Mouse (Mus musculus) CH12.LX (cell line): Measurements from ENCODE around the gene Stxbp3. TPM values are rescaled to one million over a fixed set of nuclear protein-coding genes. Genes with fewer than 3 reads are reported as not detected.

ENCODE experiments used
- DNase-seq: peaks from one replicate; pipeline ENCODE4 v3.0.0-alpha.2; 2013; ENCODE audit errors: extremely low read depth
- H3K27ac ChIP-seq: 2 replicates; pipeline ENCODE4 v1.5.1; 2012; ENCODE audit warnings: low read depth, mild to moderate bottlenecking, control low read depth, moderate library complexity; ENCODE audit not compliant: insufficient read depth
- H3K27me3 ChIP-seq: replicated peaks from 2 replicates; pipeline ENCODE3; 2012; ENCODE audit warnings: inconsistent platforms
- H3K36me3 ChIP-seq, 2 experiments: replicated peaks in 1 of 2; 2 replicates each; pipeline versions ENCODE3 to v1.6.1; 2012; ENCODE audit warnings: inconsistent platforms in 1 of 2, low read length in 1 of 2, mild to moderate bottlenecking in 1 of 2, mixed read lengths in 1 of 2, moderate library complexity in 1 of 2; ENCODE audit not compliant: control insufficient read depth in 1 of 2, insufficient read depth in 1 of 2
- H3K4me1 ChIP-seq, 2 experiments: 2 replicates each; pipeline ENCODE4 v1.6.1; 2012; ENCODE audit warnings: inconsistent platforms in 1 of 2, moderate library complexity in 1 of 2; ENCODE audit not compliant: insufficient read depth in 2 of 2, control insufficient read depth in 1 of 2
- H3K4me2 ChIP-seq: 2 replicates; pipeline ENCODE4 v1.6.1; 2012; ENCODE audit warnings: low read depth, mild to moderate bottlenecking, control low read depth; ENCODE audit not compliant: poor library complexity, insufficient read depth, severe bottlenecking
- H3K4me3 ChIP-seq, 3 experiments: fragments of 150-350 bp in 1 of 3; sonication (generic) in 1 of 3; replicated peaks in 1 of 3; 2 replicates each; pipeline versions ENCODE3 to v1.5.1; 2011 to 2012; ENCODE audit warnings: low read depth in 2 of 3, low read length in 2 of 3, mild to moderate bottlenecking in 2 of 3, moderate library complexity in 2 of 3, control low read depth in 1 of 3, improper control_type of control experiment in 1 of 3, inconsistent platforms in 1 of 3, mixed read lengths in 1 of 3; ENCODE audit not compliant: poor library complexity in 1 of 3
- H3K79me2 ChIP-seq: replicated peaks from 2 replicates; pipeline ENCODE4 v1.6.1; 2012; ENCODE audit warnings: mild to moderate bottlenecking, moderate library complexity; ENCODE audit not compliant: control insufficient read depth, poor library complexity, insufficient read depth, severe bottlenecking; ENCODE audit errors: extremely low read depth
- H3K9ac ChIP-seq: 2 replicates; pipeline ENCODE4 v1.6.1; 2012; ENCODE audit warnings: low read depth, mild to moderate bottlenecking, control low read depth, moderate library complexity; ENCODE audit not compliant: insufficient read depth
- H3K9me3 ChIP-seq: replicated peaks from 2 replicates; pipeline ENCODE3; 2012; ENCODE audit warnings: low read length, inconsistent platforms, mixed read lengths
- BHLHE40 ChIP-seq: IDR thresholded peaks from 2 replicates; pipeline ENCODE4 v1.6.1; 2011; ENCODE audit warnings: mild to moderate bottlenecking, low read depth, low read length, improper control_type of control experiment
- CHD1 ChIP-seq: IDR thresholded peaks from 2 replicates; pipeline ENCODE4 v1.6.1; 2012; ENCODE audit warnings: low read depth, low read length, improper control_type of control experiment, inconsistent platforms
- CHD2 ChIP-seq: IDR thresholded peaks from 2 replicates; pipeline ENCODE4 v1.6.1; 2011; ENCODE audit warnings: low read length, improper control_type of control experiment
- CTCF ChIP-seq, 2 experiments: IDR thresholded peaks in 1 of 2; conservative IDR thresholded peaks in 1 of 2; 2 replicates each; pipeline ENCODE4 v1.5.1; 2011 to 2012; ENCODE audit warnings: low read depth in 2 of 2, low read length in 2 of 2, improper control_type of control experiment in 1 of 2, inconsistent platforms in 1 of 2, mild to moderate bottlenecking in 1 of 2, moderate library complexity in 1 of 2
- E2F4 ChIP-seq: IDR thresholded peaks from 2 replicates; pipeline ENCODE4 v1.6.1; 2011; ENCODE audit warnings: low read depth, low read length, improper control_type of control experiment; ENCODE audit not compliant: insufficient replicate concordance
- ELF1 ChIP-seq: IDR thresholded peaks from 2 replicates; pipeline ENCODE4 v1.6.1; 2014; ENCODE audit warnings: low read depth, mild to moderate bottlenecking, inconsistent platforms, low read length, improper control_type of control experiment
- EP300 ChIP-seq: IDR thresholded peaks from 2 replicates; pipeline ENCODE4 v1.6.1; 2011; ENCODE audit warnings: low read length, improper control_type of control experiment
- ETS1 ChIP-seq: conservative IDR thresholded peaks from 2 replicates; pipeline ENCODE4 v1.6.1; 2012; ENCODE audit warnings: low read depth, mild to moderate bottlenecking, inconsistent platforms, low read length, improper control_type of control experiment, moderate library complexity
- GABPA ChIP-seq: IDR thresholded peaks from 2 replicates; pipeline ENCODE4 v1.6.1; 2012; ENCODE audit warnings: low read depth, low read length, improper control_type of control experiment, inconsistent platforms; ENCODE audit not compliant: insufficient replicate concordance
- HCFC1 ChIP-seq: IDR thresholded peaks from 2 replicates; pipeline ENCODE4 v1.6.1; 2012; ENCODE audit warnings: low read depth, mild to moderate bottlenecking, inconsistent platforms, low read length, improper control_type of control experiment
- IRF4 ChIP-seq: IDR thresholded peaks from 2 replicates; pipeline ENCODE4 v1.6.1; 2014; ENCODE audit warnings: low read depth, mild to moderate bottlenecking, inconsistent platforms, low read length, improper control_type of control experiment
- JUN ChIP-seq: IDR thresholded peaks from 2 replicates; pipeline ENCODE4 v1.6.1; 2011; ENCODE audit warnings: low read depth, mild to moderate bottlenecking, low read length, improper control_type of control experiment, moderate library complexity; ENCODE audit not compliant: insufficient read depth
- JUND ChIP-seq: conservative IDR thresholded peaks from 2 replicates; pipeline ENCODE4 v1.6.1; 2011; ENCODE audit warnings: low read depth, low read length, improper control_type of control experiment
- KAT2A ChIP-seq: IDR thresholded peaks from 2 replicates; pipeline ENCODE4 v1.6.1; 2012; ENCODE audit warnings: low read length, improper control_type of control experiment, inconsistent platforms; ENCODE audit not compliant: insufficient replicate concordance
- MAFK ChIP-seq: IDR thresholded peaks from 2 replicates; pipeline ENCODE4 v1.6.1; 2011; ENCODE audit warnings: low read length, improper control_type of control experiment; ENCODE audit not compliant: insufficient replicate concordance
- MAX ChIP-seq: IDR thresholded peaks from 2 replicates; pipeline ENCODE4 v1.6.1; 2011; ENCODE audit warnings: low read length, improper control_type of control experiment
- MAZ ChIP-seq: IDR thresholded peaks from 2 replicates; pipeline ENCODE4 v1.6.1; 2012; ENCODE audit warnings: low read depth, mild to moderate bottlenecking, inconsistent platforms, low read length, improper control_type of control experiment, moderate library complexity
- MEF2A ChIP-seq: IDR thresholded peaks from 2 replicates; pipeline ENCODE4 v1.6.1; 2014; ENCODE audit warnings: low read depth, mild to moderate bottlenecking, inconsistent platforms, low read length, improper control_type of control experiment, borderline replicate concordance
- MXI1 ChIP-seq: IDR thresholded peaks from 2 replicates; pipeline ENCODE4 v1.6.1; 2011; ENCODE audit warnings: mild to moderate bottlenecking, low read depth, low read length, improper control_type of control experiment
- MYC ChIP-seq: IDR thresholded peaks from 2 replicates; pipeline ENCODE4 v1.6.1; 2011; ENCODE audit warnings: low read depth, mild to moderate bottlenecking, improper control_type of control experiment, low read length
- NELFE ChIP-seq: IDR thresholded peaks from 2 replicates; pipeline ENCODE4 v1.6.1; 2011; ENCODE audit warnings: low read depth, low read length, improper control_type of control experiment
- NRF1 ChIP-seq: IDR thresholded peaks from 2 replicates; pipeline ENCODE4 v1.6.1; 2014; ENCODE audit warnings: low read depth, mild to moderate bottlenecking, inconsistent platforms, low read length, improper control_type of control experiment, moderate library complexity
- PAX5 ChIP-seq: IDR thresholded peaks from 2 replicates; pipeline ENCODE4 v1.6.1; 2012; ENCODE audit warnings: low read length, inconsistent platforms, mixed read lengths
- POLR2A ChIP-seq: IDR thresholded peaks from 2 replicates; pipeline ENCODE4 v1.6.1; 2011; ENCODE audit warnings: low read depth, mild to moderate bottlenecking, improper control_type of control experiment, low read length
- POLR2AphosphoS2 ChIP-seq: IDR thresholded peaks from 2 replicates; pipeline ENCODE4 v1.6.1; 2011; ENCODE audit warnings: low read depth, low read length, improper control_type of control experiment
- RAD21 ChIP-seq: IDR thresholded peaks from 2 replicates; pipeline ENCODE4 v1.6.1; 2011; ENCODE audit warnings: low read depth, mild to moderate bottlenecking, low read length, improper control_type of control experiment, moderate library complexity
- RCOR1 ChIP-seq: conservative IDR thresholded peaks from 2 replicates; pipeline ENCODE4 v1.6.1; 2012; ENCODE audit warnings: low read depth, mild to moderate bottlenecking, inconsistent platforms, low read length, improper control_type of control experiment
- SIN3A ChIP-seq: IDR thresholded peaks from 2 replicates; pipeline ENCODE4 v1.6.1; 2012; ENCODE audit warnings: low read length, improper control_type of control experiment, inconsistent platforms
- SMC3 ChIP-seq: IDR thresholded peaks from 2 replicates; pipeline ENCODE4 v1.6.1; 2011; ENCODE audit warnings: low read depth, low read length, improper control_type of control experiment
- TBP ChIP-seq: conservative IDR thresholded peaks from 2 replicates; pipeline ENCODE4 v1.6.1; 2011; ENCODE audit warnings: low read depth, low read length, improper control_type of control experiment
- TCF12 ChIP-seq: IDR thresholded peaks from 2 replicates; pipeline ENCODE4 v1.6.1; 2014; ENCODE audit warnings: low read depth, mild to moderate bottlenecking, inconsistent platforms, low read length, improper control_type of control experiment
- UBTF ChIP-seq: IDR thresholded peaks from 2 replicates; pipeline ENCODE4 v1.6.1; 2012; ENCODE audit warnings: low read depth, mild to moderate bottlenecking, inconsistent platforms, low read length, improper control_type of control experiment, moderate library complexity
- USF1 ChIP-seq: IDR thresholded peaks from 2 replicates; pipeline ENCODE4 v1.6.1; 2014; ENCODE audit warnings: low read depth, mild to moderate bottlenecking, inconsistent platforms, low read length, improper control_type of control experiment
- USF2 ChIP-seq: conservative IDR thresholded peaks from 2 replicates; pipeline ENCODE4 v1.6.1; 2011; ENCODE audit warnings: low read depth, low read length, improper control_type of control experiment
- ZC3H11A ChIP-seq: IDR thresholded peaks from 2 replicates; pipeline ENCODE4 v1.6.1; 2012; ENCODE audit warnings: low read depth, mild to moderate bottlenecking, inconsistent platforms, low read length, improper control_type of control experiment
- ZKSCAN1 ChIP-seq: IDR thresholded peaks from 2 replicates; pipeline ENCODE4 v1.6.1; 2012; ENCODE audit warnings: low read depth, inconsistent platforms, low read length, improper control_type of control experiment, borderline replicate concordance
- ZMIZ1 ChIP-seq: IDR thresholded peaks from 2 replicates; pipeline ENCODE4 v1.6.1; 2012; ENCODE audit warnings: low read depth, mild to moderate bottlenecking, inconsistent platforms, low read length, improper control_type of control experiment
- ZNF384 ChIP-seq: IDR thresholded peaks from 2 replicates; pipeline ENCODE4 v1.6.1; 2012; ENCODE audit warnings: low read depth, low read length, improper control_type of control experiment, inconsistent platforms
- dilution Hi-C: fragments of 300-500 bp; cut with MboI; formaldehyde crosslinking; loops from 2 replicates; pipeline ENCODE4 v1.14.3; 2020; ENCODE audit warnings: low sequenced_read_pairs; ENCODE audit not compliant: extremely low pct_unique_long_range_greater_than_20kb, extremely low pct_ligation_motif_present
- in situ Hi-C: fragments of 300-500 bp; cut with MboI; formaldehyde crosslinking; loops from 3 replicates; pipeline ENCODE4 v1.14.3; 2019; ENCODE audit warnings: low sequenced_read_pairs, low pct_ligation_motif_present, low pct_unique_long_range_greater_than_20kb, mixed read lengths
- polyA plus RNA-seq: library from polyadenylated mRNA; unstranded; fragments of >175 nt; gene quantifications from 2 replicates; pipeline ENCODE4 v1.2.1, GENCODE M21; 2012; ENCODE audit warnings: low read depth; ENCODE audit not compliant: insufficient read length
- total RNA-seq, 2 experiments: library from RNA; depleted of rRNA; stranded (reverse); fragments of 300-350 nt in 1 of 2; fragments of >200 nt in 1 of 2; gene quantifications; 2 replicates each; pipeline ENCODE4 v1.2.3; 2012 to 2014

The Stxbp3 gene
- total and polyA plus RNA-seq, 3 experiments, result 12.1 to 21.5 (median 14.4) TPM

- Histone ChIP-seq H3K4me1 (peaks cover 26 to 64% of the 10 kb centered on the region in 2 experiments), H3K36me3 (no peaks in the 10 kb centered on the region), H3K4me3 (no peak overlapping the region), H3K79me2 (no peaks in the 10 kb centered on the region), H3K27me3 (no peaks in the 10 kb centered on the region), H3K4me2 (peak overlapping the region; percentile 37; the same call in 1 of the 2 replicates), H3K27ac (peak overlapping the region; percentile 86), H3K9ac (peak overlapping the region; percentile 19; the same call in 1 of the 2 replicates)
- dilution Hi-C loops (no loop called here), in situ Hi-C loops (loop anchor here (5.0 kb wide), 1 partner anchor 46 kb away; no protein-coding TSS in a partner anchor)
- DNase-seq, result peak; percentile 42
- TF ChIP-seq CHD1 (no peak), PAX5 (no peak), ZNF384 (peak; percentile 7; the same call in 1 of the 2 replicates), EP300 (no peak), CHD2 (no peak), POLR2AphosphoS2 (no peak), ZKSCAN1 (no peak), SIN3A (no peak), GABPA (no peak), JUND (no peak), MXI1 (no peak), SMC3 (peak; percentile 78), MAX (no peak), MYC (no peak), IRF4 (no peak), USF2 (no peak), BHLHE40 (0 out of 2 replicates have a peak, but pooled peaks have one; percentile 10), TCF12 (no peak), NELFE (no peak), KAT2A (no peak), MEF2A (0 out of 2 replicates have a peak, but pooled peaks have one; percentile 9), JUN (no peak), RCOR1 (no peak), MAZ (no peak), RAD21 (peak; percentile 63), ZMIZ1 (no peak), UBTF (no peak), USF1 (no peak), MAFK (no peak), ZC3H11A (no peak), CTCF (conservative IDR thresholded peaks at IDR 0.05 in 1 of 2, IDR thresholded peaks at IDR 0.05 in 1 of 2; ENCODE audit: low read depth in 2 of 2, low read length in 2 of 2) (peak in 1 of 2 experiments; percentile 74; a peak in 2 of 4 replicates), E2F4 (no peak), ETS1 (no peak), POLR2A (no peak), ELF1 (no peak), TBP (no peak), NRF1 (no peak), HCFC1 (no peak)
- TF ChIP-seq, all 38 proteins: peak for 6
- H3K9me3 ChIP-seq, result no peaks in the 10 kb centered on the region
These were observed 16.2 kb upstream of the Stxbp3 start for GRCm38 (mm10) chr3:108856386-108857123.
